Mouse (Mus musculus) lung, postnatal 0 days (tissue): Measurements from ENCODE around the gene Ergic2. TPM values are rescaled to one million over a fixed set of nuclear protein-coding genes. Genes with fewer than 3 reads are reported as not detected.
"Not testable (repeated sequence)": the region's sequence is repeated elsewhere in the genome, so short reads cannot be mapped to it uniquely, and the experiment has no call there.

Source experiments
- ATAC-seq: fragments of 200-750 bp; cut with Nextera tagmentation; 2 replicates; pipeline ENCODE4 v1.8.0; 2017; ENCODE audit warnings: moderate library complexity
- DNase-seq: peaks from one replicate; pipeline ENCODE4 v3.0.0-alpha.2; 2016; ENCODE audit warnings: low spot score
- H3K27ac ChIP-seq: fragments of 300-500 bp; sonication (generic); 2 replicates; pipeline ENCODE4 v1.5.1; 2014; ENCODE audit warnings: antibody characterized with exemption, mild to moderate bottlenecking, low read length, mixed read lengths
- H3K27me3 ChIP-seq: fragments of 300-500 bp; sonication (generic); replicated peaks from 2 replicates; pipeline ENCODE4 v1.6.1; 2014; ENCODE audit warnings: low read length, mixed read lengths; ENCODE audit not compliant: insufficient read depth
- H3K36me3 ChIP-seq: fragments of 300-500 bp; sonication (generic); 2 replicates; pipeline ENCODE4 v1.6.1; 2014; ENCODE audit warnings: low read length, mixed read lengths; ENCODE audit not compliant: insufficient read depth
- H3K4me1 ChIP-seq: fragments of 300-500 bp; sonication (generic); 2 replicates; pipeline ENCODE4 v1.6.1; 2014; ENCODE audit warnings: antibody characterized with exemption, low read depth, low read length, mixed read lengths; ENCODE audit not compliant: insufficient read depth
- H3K4me2 ChIP-seq: fragments of 300-500 bp; sonication (generic); replicated peaks from 2 replicates; pipeline ENCODE4 v1.6.1; 2014; ENCODE audit warnings: low read depth, mild to moderate bottlenecking, low read length, moderate library complexity, mixed read lengths
- H3K4me3 ChIP-seq: fragments of 300-500 bp; sonication (generic); 2 replicates; pipeline ENCODE4 v1.5.1; 2014; ENCODE audit warnings: low read depth, low read length
- H3K9ac ChIP-seq: fragments of 300-500 bp; sonication (generic); replicated peaks from 2 replicates; pipeline ENCODE4 v1.6.1; 2014; ENCODE audit warnings: low read depth, mild to moderate bottlenecking
- H3K9me3 ChIP-seq: fragments of 300-500 bp; sonication (generic); 2 replicates; pipeline ENCODE4 v1.6.1; 2016; ENCODE audit warnings: low read length, mixed read lengths
- CTCF ChIP-seq: IDR thresholded peaks from 2 replicates; pipeline ENCODE4 v1.5.1; 2016; ENCODE audit warnings: antibody characterized with exemption, mild to moderate bottlenecking
- EP300 ChIP-seq: IDR thresholded peaks from 2 replicates; pipeline ENCODE4 v1.6.1; 2016; ENCODE audit warnings: antibody characterized with exemption, mild to moderate bottlenecking, control low read depth
- WGBS: fragments of 180-500 bp; shearing (Covaris S2); extraction: QIAGEN DNeasy Blood & Tissue Kit; methylation state at CpG from one replicate; pipeline ENCODE4 v1.1.7; 2014; 5-methylcytosine and 5-hydroxymethylcytosine counted together
- polyA plus RNA-seq: library from polyadenylated mRNA; unstranded; fragments of >200 nt; fragmentation: Nextera tagmentation; extraction: Ambion mirVana; gene quantifications from 2 replicates; pipeline ENCODE4 v1.2.1, GENCODE M21; 2015

Ergic2 gene
- polyA plus RNA-seq, 1 experiment from 2014 or later = 159 TPM

DNA sequence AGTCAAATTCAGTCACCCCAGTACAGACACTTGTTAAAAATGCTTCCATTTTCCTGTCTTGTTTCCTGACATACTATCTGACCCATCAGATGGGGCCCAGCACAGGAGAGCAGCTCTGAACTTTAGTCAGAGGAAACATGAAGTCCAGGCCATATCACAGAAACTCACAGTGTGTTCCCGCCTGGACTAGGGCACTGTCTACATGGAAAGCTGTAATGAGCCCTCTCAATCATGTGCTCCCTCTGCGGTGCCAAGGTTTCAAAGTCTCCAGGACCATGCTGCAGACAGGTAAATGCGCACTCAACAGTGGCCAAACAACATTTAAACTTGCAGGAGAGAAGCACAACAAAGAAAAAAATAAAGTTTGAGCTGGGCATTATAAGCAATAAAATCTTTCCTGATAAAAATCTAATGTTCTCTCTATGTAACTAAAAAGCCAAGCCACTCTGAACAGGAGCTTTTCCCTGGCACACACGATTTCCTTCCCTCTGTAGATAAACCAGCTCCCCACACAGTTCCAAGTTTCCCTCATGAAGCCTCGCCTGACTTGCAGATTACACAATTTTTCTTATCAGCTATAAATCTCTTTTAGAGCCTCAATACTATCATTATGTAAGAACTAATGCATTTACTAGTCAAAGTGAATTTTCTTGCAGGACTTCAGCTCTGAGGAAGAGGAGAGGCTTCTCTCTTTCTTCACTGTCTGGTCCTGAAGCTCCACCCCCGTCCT, 18.0 kb downstream of the Ergic2 start:
- Histone ChIP-seq H3K36me3 (peaks cover 16% of the 10 kb centered on the region), H3K27ac (no peak overlapping the region), H3K9ac (no peak overlapping the region), H3K27me3 (no peaks in the 10 kb centered on the region), H3K4me2 (no peak overlapping the region), H3K4me1 (no peaks in the 10 kb centered on the region), H3K9me3 (no peaks in the 10 kb centered on the region), H3K4me3 (no peak overlapping the region)
- ATAC-seq = no peak
- 70% methylated on average over 6 of the region's 6 CpGs for WGBS
- no peak for DNase-seq
- no peak for TF ChIP-seq CTCF
- TF ChIP-seq EP300 = no peak

DNA sequence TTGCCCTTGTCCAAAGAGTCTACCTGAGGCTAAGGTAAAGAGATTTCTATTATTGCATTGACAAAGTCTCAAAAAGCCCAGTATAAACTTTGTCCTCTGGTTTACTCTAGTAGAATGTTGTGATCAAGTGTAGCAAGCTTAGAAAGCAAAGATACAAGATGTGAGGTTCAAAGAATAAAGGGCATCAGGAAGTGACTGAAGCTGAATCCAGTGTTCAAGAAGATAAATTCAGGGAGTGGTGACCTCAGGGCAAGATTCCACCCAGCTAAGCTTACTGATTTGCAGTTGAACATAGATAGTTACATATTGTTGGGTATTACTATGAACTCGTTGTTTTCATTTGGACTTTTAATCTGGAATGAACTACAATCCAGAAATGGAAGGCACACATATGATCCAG, 26.5 kb downstream of the Ergic2 start:
- no peak for DNase-seq

GRCm38 (mm10) chr6:148172904-148173303, 39.3 kb downstream of the Ergic2 start:
- no peaks in the 10 kb centered on the region for H3K27me3 ChIP-seq
- H3K9ac ChIP-seq = no peak overlapping the region
- no peaks in the 10 kb centered on the region for H3K4me1 ChIP-seq
- H3K4me2 ChIP-seq = no peak overlapping the region
- H3K36me3 ChIP-seq = no peaks in the 10 kb centered on the region
- DNase-seq (no peak), ATAC-seq (no peak)
- H3K9me3 ChIP-seq = no peaks in the 10 kb centered on the region
- no peak for TF ChIP-seq EP300
- TF ChIP-seq CTCF = no peak
- H3K4me3 ChIP-seq = no peak overlapping the region
- no peak overlapping the region for H3K27ac ChIP-seq
- 48% methylated on average over 3 of the region's 3 CpGs for WGBS

More for the DNA sequence above, 26.5 kb downstream of the Ergic2 start:
- H3K36me3 ChIP-seq = peaks cover 31% of the 10 kb centered on the region
- H3K27me3 ChIP-seq = no peaks in the 10 kb centered on the region
- no peaks in the 10 kb centered on the region for H3K4me1 ChIP-seq
- TF ChIP-seq EP300 = no peak
- no peak for TF ChIP-seq CTCF
- WGBS = 91% methylated on average over 1 of the region's 1 CpGs
- H3K27ac ChIP-seq = no peak overlapping the region
- ATAC-seq = no peak
- no peak overlapping the region for H3K4me2 ChIP-seq
- H3K9me3 ChIP-seq = no peaks in the 10 kb centered on the region
- no peak overlapping the region for H3K4me3 ChIP-seq
- no peak overlapping the region for H3K9ac ChIP-seq

DNA sequence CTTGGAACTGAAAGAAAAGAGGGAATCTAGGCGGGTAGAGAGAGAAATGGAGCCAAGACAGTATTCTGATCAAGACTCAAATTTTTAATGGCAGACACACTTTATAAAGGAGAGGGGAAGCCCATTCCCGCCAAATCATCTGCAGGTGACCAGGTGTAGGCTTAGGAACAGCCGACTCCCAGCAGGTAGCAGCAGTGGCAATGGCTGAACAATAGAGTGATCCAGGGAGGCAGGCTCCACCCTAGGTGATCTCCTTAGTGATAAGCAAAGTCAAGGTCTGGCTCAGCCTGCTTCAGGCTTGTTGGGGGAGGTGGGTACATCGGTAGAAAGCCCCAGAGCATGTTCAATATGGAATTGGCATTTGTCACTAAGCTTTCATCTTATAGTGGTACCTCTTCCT, 59.9 kb downstream of the Ergic2 start:
- not testable (repeated sequence) for H3K9ac ChIP-seq, H3K4me3 ChIP-seq, DNase-seq, H3K36me3 ChIP-seq, H3K27ac ChIP-seq, H3K27me3 ChIP-seq, ATAC-seq, H3K4me2 ChIP-seq, H3K4me1 ChIP-seq, H3K9me3 ChIP-seq
- WGBS = 44% methylated on average over 4 of the region's 4 CpGs

DNA sequence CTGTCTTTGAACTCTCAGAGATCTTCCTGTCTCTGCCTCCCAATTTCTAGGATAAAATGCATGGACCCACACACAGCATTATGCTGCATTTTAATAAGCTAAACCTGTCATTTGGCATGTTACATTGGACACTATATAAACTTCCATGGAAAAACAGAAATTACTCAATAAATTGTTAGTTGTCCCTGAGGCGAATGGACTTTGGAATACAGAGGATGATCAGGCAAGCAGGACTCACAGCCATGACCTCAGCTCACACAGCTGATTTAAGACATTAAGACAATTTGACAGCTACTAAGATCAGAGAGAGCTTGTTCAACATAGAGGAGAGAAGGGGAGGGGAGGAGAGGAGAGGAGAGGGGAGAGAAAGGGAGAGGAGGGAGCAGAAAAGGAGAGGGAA, 69.8 kb downstream of the Ergic2 start:
- DNase-seq (no peak), ATAC-seq (no peak)
- H3K27me3 ChIP-seq = no peaks in the 10 kb centered on the region
- TF ChIP-seq CTCF (no peak), EP300 (no peak)
- H3K4me2 ChIP-seq = no peak overlapping the region
- H3K4me3 ChIP-seq = no peak overlapping the region
- WGBS = 85% methylated on average over 1 of the region's 1 CpGs
- H3K4me1 ChIP-seq = no peaks in the 10 kb centered on the region
- H3K27ac ChIP-seq = no peak overlapping the region
- no peaks in the 10 kb centered on the region for H3K36me3 ChIP-seq
- no peaks in the 10 kb centered on the region for H3K9me3 ChIP-seq
- H3K9ac ChIP-seq = no peak overlapping the region

GRCm38 (mm10) chr6:148141874-148142273, 70.3 kb downstream of the Ergic2 start:
- ATAC-seq = no peak
- TF ChIP-seq EP300 = no peak
- no peak for TF ChIP-seq CTCF
- Histone ChIP-seq H3K4me2 (no peak overlapping the region), H3K4me3 (no peak overlapping the region), H3K4me1 (no peaks in the 10 kb centered on the region), H3K27ac (no peak overlapping the region), H3K27me3 (no peaks in the 10 kb centered on the region), H3K36me3 (no peaks in the 10 kb centered on the region), H3K9me3 (no peaks in the 10 kb centered on the region), H3K9ac (no peak overlapping the region)
- DNase-seq = no peak
- WGBS = 79% methylated on average over 5 of the region's 5 CpGs
